Mouse (Mus musculus) heart, postnatal 0 days (tissue): ENCODE data around the gene Mgll. TPM values are rescaled to one million over a fixed set of nuclear protein-coding genes. Genes with fewer than 3 reads are reported as not detected.
A peak's percentile ranks its signal among the peaks of the same experiment; 100 is the strongest.

Experiments
- ATAC-seq: fragments of 200-750 bp; cut with Nextera tagmentation; 2 replicates; pipeline ENCODE4 v1.8.0; 2017; ENCODE audit warnings: low read depth, moderate number of reproducible peaks, moderate library complexity; ENCODE audit not compliant: insufficient read depth
- DNase-seq: peaks from one replicate; pipeline ENCODE4 v3.0.0-alpha.2; 2016; ENCODE audit warnings: low spot score
- H3K27ac ChIP-seq: fragments of 300-500 bp; sonication (generic); 2 replicates; pipeline ENCODE4 v1.5.1; 2014; ENCODE audit warnings: low read depth, mild to moderate bottlenecking
- H3K27me3 ChIP-seq: fragments of 300-500 bp; sonication (generic); 2 replicates; pipeline ENCODE4 v1.6.1; 2014; ENCODE audit warnings: low read length, mixed read lengths; ENCODE audit not compliant: control insufficient read depth, insufficient read depth
- H3K36me3 ChIP-seq: fragments of 300-500 bp; sonication (generic); replicated peaks from 2 replicates; pipeline ENCODE4 v1.6.1; 2014; ENCODE audit warnings: low read length, mixed read lengths; ENCODE audit not compliant: control insufficient read depth, insufficient read depth
- H3K4me1 ChIP-seq: fragments of 300-500 bp; sonication (generic); 2 replicates; pipeline ENCODE4 v1.6.1; 2014; ENCODE audit warnings: antibody characterized with exemption; ENCODE audit not compliant: control insufficient read depth, insufficient read depth
- H3K4me2 ChIP-seq: fragments of 300-500 bp; sonication (generic); 2 replicates; pipeline ENCODE4 v1.6.1; 2014; ENCODE audit warnings: low read depth, mild to moderate bottlenecking, low read length, moderate library complexity
- H3K4me3 ChIP-seq: fragments of 300-500 bp; sonication (generic); 2 replicates; pipeline ENCODE4 v1.5.1; 2014; ENCODE audit warnings: low read depth, low read length
- H3K9ac ChIP-seq: fragments of 300-500 bp; sonication (generic); replicated peaks from 2 replicates; pipeline ENCODE4 v1.6.1; 2014; ENCODE audit warnings: low read depth, low read length, mixed read lengths
- H3K9me3 ChIP-seq: fragments of 300-500 bp; sonication (generic); replicated peaks from 2 replicates; pipeline ENCODE4 v1.6.1; 2016; ENCODE audit warnings: low read length; ENCODE audit not compliant: control insufficient read depth
- CTCF ChIP-seq: IDR thresholded peaks from 2 replicates; pipeline ENCODE4 v1.5.1; 2016; ENCODE audit warnings: antibody characterized with exemption, control low read depth, low read depth
- EP300 ChIP-seq: IDR thresholded peaks from 2 replicates; pipeline ENCODE4 v1.6.1; 2016; ENCODE audit warnings: antibody characterized with exemption, low read depth
- WGBS: fragments of 180-500 bp; shearing (Covaris S2); extraction: QIAGEN DNeasy Blood & Tissue Kit; methylation state at CpG from one replicate; pipeline ENCODE4 v1.1.7; 2014; 5-methylcytosine and 5-hydroxymethylcytosine counted together
- polyA plus RNA-seq: library from polyadenylated mRNA; unstranded; fragments of >200 nt; fragmentation: Nextera tagmentation; extraction: Ambion mirVana; gene quantifications from 2 replicates; pipeline ENCODE4 v1.2.1, GENCODE M21; 2015
- total RNA-seq: library from RNA; depleted of rRNA; stranded (reverse); fragments of >200 nt; gene quantifications from 2 replicates; pipeline ENCODE4 v1.2.3, GENCODE M21; 2014; ENCODE audit warnings: low replicate concordance

Gene Mgll
- total and polyA plus RNA-seq, 2 experiments from 2014 or later: 134 to 147 TPM

DNA sequence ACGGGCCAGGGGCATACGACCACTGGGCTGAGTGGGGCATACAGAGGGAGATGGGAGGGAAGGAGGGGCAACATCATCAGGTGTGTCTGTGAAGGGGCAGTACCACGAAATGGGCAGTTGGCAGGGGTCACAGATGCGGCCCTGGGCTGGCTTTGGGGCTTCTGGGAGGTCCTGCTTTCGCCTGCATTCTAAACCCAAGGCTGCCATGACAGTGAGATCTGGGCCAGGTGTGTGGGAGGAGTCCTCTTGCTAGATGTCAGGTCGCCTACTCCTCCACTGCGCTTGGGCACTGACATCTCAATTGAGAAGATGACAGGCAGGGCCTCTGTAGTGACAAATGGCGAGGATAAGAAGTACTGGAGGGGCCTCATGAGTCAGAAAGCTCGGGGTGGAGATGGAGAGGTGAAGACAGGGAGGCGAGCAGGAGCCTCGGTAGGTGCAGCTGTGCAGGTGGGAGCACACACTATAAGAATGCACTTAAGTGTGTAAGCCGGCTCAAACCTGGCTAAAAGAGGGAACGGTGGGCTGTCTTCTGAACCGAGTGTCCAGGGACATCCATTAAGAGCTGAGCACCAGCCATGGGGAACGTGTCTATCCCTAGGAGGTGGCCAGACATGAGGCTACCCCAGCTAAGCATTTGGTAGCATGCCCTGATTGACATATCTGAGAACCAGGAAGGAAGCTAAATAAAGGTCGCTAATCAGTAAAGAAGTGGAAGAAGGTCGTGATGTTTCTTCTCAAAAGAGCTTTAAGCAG lies 37.6 kb downstream of the Mgll start:
- 56% methylated on average over 17 of the region's 17 CpGs for WGBS
- H3K9ac ChIP-seq: no peak overlapping the region
- no peak overlapping the region for H3K4me3 ChIP-seq
- H3K9me3 ChIP-seq: no peaks in the 10 kb centered on the region
- no peak for TF ChIP-seq CTCF
- TF ChIP-seq EP300: no peak
- 0 out of 2 replicates have a peak, but pooled peaks cover 2% of the 10 kb centered on the region for H3K36me3 ChIP-seq
- no peaks in the 10 kb centered on the region for H3K27me3 ChIP-seq
- 0 out of 2 replicates have a peak overlapping the region, but pooled peaks have one; percentile 20 for H3K4me2 ChIP-seq
- ATAC-seq: peak; percentile 9; the same call in 1 of the 2 replicates
- peaks cover 86% of the 10 kb centered on the region for H3K4me1 ChIP-seq
- H3K27ac ChIP-seq: peak overlapping the region; percentile 75
- DNase-seq: no peak

GRCm38 (mm10) chr6:88762440-88763196 lies 38.4 kb downstream of the Mgll start:
- peaks cover 89% of the 10 kb centered on the region for H3K4me1 ChIP-seq
- H3K36me3 ChIP-seq: no peaks in the 10 kb centered on the region
- H3K4me3 ChIP-seq: no peak overlapping the region
- 42% methylated on average over 13 of the region's 13 CpGs for WGBS
- DNase-seq (peak; percentile 60), ATAC-seq (peak; percentile 55)
- no peak for TF ChIP-seq CTCF
- no peak for TF ChIP-seq EP300
- H3K27me3 ChIP-seq: no peaks in the 10 kb centered on the region
- no peak overlapping the region for H3K9ac ChIP-seq
- peak overlapping the region; percentile 75 for H3K27ac ChIP-seq
- H3K9me3 ChIP-seq: no peaks in the 10 kb centered on the region
- H3K4me2 ChIP-seq: peak overlapping the region; percentile 20

DNA sequence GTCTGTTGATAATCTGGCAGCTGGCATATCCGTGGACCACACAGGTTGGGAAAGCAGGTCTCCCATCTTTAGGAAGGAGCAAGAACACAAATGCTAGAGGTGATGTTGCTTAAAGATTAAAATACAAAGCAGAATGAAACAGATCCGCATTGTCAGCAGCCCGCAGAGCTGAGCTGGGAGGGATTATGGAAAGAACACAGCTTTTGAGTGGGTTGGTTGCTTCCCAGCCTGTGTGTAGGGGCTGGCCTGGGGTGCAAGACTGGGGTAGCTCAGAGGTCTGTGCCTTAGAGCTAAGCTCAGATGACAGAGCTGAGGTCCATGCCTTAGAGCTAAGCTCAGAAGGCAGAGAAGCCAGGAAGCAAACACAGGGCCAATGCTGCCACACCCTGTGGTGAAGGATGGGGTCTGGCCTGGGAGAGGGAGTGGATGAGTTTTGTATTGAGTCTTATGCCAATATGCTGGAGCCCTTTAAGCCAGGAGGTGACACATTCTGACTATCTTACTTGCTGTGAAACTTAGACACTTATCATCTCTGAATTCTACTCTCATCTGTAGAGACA lies 39.4 kb downstream of the Mgll start:
- Histone ChIP-seq H3K4me2 (no peak overlapping the region), H3K4me3 (no peak overlapping the region), H3K27me3 (no peaks in the 10 kb centered on the region), H3K27ac (no peak overlapping the region), H3K4me1 (peaks cover 79% of the 10 kb centered on the region), H3K9me3 (no peaks in the 10 kb centered on the region), H3K9ac (no peak overlapping the region), H3K36me3 (no peaks in the 10 kb centered on the region)
- ATAC-seq (no peak), DNase-seq (no peak)
- no peak for TF ChIP-seq EP300
- TF ChIP-seq CTCF: no peak
- WGBS: 92% methylated on average over 3 of the region's 3 CpGs

- Histone ChIP-seq H3K9ac (no peak overlapping the region), H3K4me3 (no peak overlapping the region), H3K36me3 (no peaks in the 10 kb centered on the region), H3K9me3 (no peaks in the 10 kb centered on the region), H3K27me3 (no peaks in the 10 kb centered on the region), H3K27ac (peak overlapping the region; percentile 41; the same call in 1 of the 2 replicates), H3K4me1 (peaks cover 72% of the 10 kb centered on the region), H3K4me2 (no peak overlapping the region)
- ATAC-seq (no peak), DNase-seq (no peak)
- WGBS: 77% methylated on average over 4 of the region's 4 CpGs
- TF ChIP-seq EP300 (no peak), CTCF (no peak)
These were observed 40.1 kb downstream of the Mgll start for GRCm38 (mm10) chr6:88764281-88764680.

DNA sequence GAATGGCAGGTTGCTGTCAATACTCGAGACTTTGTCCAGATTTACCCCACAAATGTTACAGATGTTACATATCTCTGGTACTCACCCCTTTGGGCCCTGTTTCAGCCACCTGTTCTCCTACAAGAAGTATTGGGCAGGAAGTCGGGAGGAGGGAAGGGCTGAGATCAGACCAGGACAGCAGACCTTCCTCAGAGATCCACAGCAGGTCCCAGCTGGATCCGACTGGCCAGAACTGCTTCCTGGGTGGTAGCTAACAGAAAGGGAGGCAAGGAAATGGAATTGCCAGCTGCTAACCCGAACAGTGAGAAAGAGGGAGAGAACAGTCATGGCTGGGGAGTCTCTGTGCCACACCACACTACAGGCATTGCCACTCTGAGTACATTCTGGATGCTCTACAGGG lies 43.5 kb downstream of the Mgll start:
- H3K9me3 ChIP-seq: no peaks in the 10 kb centered on the region
- DNase-seq (no peak), ATAC-seq (no peak)
- H3K4me1 ChIP-seq: peaks cover 44% of the 10 kb centered on the region
- no peak overlapping the region for H3K4me2 ChIP-seq
- TF ChIP-seq EP300: no peak
- TF ChIP-seq CTCF: no peak
- no peak overlapping the region for H3K9ac ChIP-seq
- no peaks in the 10 kb centered on the region for H3K27me3 ChIP-seq
- no peaks in the 10 kb centered on the region for H3K36me3 ChIP-seq
- no peak overlapping the region for H3K4me3 ChIP-seq
- H3K27ac ChIP-seq: no peak overlapping the region
- WGBS: 76% methylated on average over 4 of the region's 4 CpGs
